Mouse (Mus musculus) hindbrain, embryonic 14.5 days (tissue): ENCODE results near the gene Ppp1r14c. TPM values are rescaled to one million over a fixed set of nuclear protein-coding genes. Genes with fewer than 3 reads are reported as not detected.
A peak's percentile ranks its signal among the peaks of the same experiment; 100 is the strongest.

Experiments used
- ATAC-seq: fragments of 200-750 bp; cut with Nextera tagmentation; 2 replicates; pipeline ENCODE4 v1.8.0; 2017; ENCODE audit warnings: moderate number of reproducible peaks, mild to moderate bottlenecking, moderate TSS enrichment, moderate library complexity; ENCODE audit not compliant: low FRiP score
- DNase-seq: peaks from one replicate; pipeline ENCODE4 v3.0.0-alpha.2; 2015; ENCODE audit warnings: low spot score
- H3K27ac ChIP-seq: fragments of 300-500 bp; sonication (generic); 2 replicates; pipeline ENCODE4 v1.5.1; 2014; ENCODE audit warnings: mild to moderate bottlenecking, moderate library complexity
- H3K27me3 ChIP-seq: fragments of 300-500 bp; sonication (generic); 2 replicates; pipeline ENCODE4 v1.6.1; 2014; ENCODE audit warnings: mild to moderate bottlenecking, low read length, mixed read lengths; ENCODE audit not compliant: control insufficient read depth, insufficient read depth
- H3K36me3 ChIP-seq: fragments of 300-500 bp; sonication (generic); replicated peaks from 2 replicates; pipeline ENCODE4 v1.6.1; 2014; ENCODE audit not compliant: control insufficient read depth, insufficient read depth
- H3K4me1 ChIP-seq: fragments of 300-500 bp; sonication (generic); replicated peaks from 2 replicates; pipeline ENCODE4 v1.6.1; 2014; ENCODE audit warnings: antibody characterized with exemption, low read length, mixed read lengths; ENCODE audit not compliant: control insufficient read depth, insufficient read depth
- H3K4me2 ChIP-seq: fragments of 300-500 bp; sonication (generic); replicated peaks from 2 replicates; pipeline ENCODE4 v1.6.1; 2014; ENCODE audit warnings: mild to moderate bottlenecking, moderate library complexity
- H3K4me3 ChIP-seq: fragments of 300-500 bp; sonication (generic); replicated peaks from 2 replicates; pipeline ENCODE4 v1.5.1; 2014; ENCODE audit warnings: mild to moderate bottlenecking, low read length
- H3K9ac ChIP-seq: fragments of 300-500 bp; sonication (generic); 2 replicates; pipeline ENCODE4 v1.6.1; 2014
- H3K9me3 ChIP-seq: fragments of 300-500 bp; sonication (generic); 2 replicates; pipeline ENCODE4 v1.6.1; 2016; ENCODE audit warnings: low read length; ENCODE audit not compliant: control insufficient read depth
- WGBS: fragments of 180-500 bp; shearing (Covaris S2); extraction: QIAGEN DNeasy Blood & Tissue Kit; methylation state at CpG from one replicate; pipeline ENCODE4 v1.1.7; 2014; 5-methylcytosine and 5-hydroxymethylcytosine counted together
- polyA plus RNA-seq: library from polyadenylated mRNA; unstranded; fragments of >200 nt; fragmentation: Nextera tagmentation; extraction: Ambion mirVana; gene quantifications from 2 replicates; pipeline ENCODE4 v1.2.1, GENCODE M21; 2014

Gene Ppp1r14c
- polyA plus RNA-seq, 1 experiment from 2014 or later, result 75.8 TPM

- 7% methylated on average over 5 of the region's 5 CpGs for WGBS
- DNase-seq (peak; percentile 44), ATAC-seq (no peak; the same call in 1 of the 2 replicates)
Observed at GRCm38 (mm10) chr10:3365671-3366035, 204 bp upstream of the Ppp1r14c start.

DNA sequence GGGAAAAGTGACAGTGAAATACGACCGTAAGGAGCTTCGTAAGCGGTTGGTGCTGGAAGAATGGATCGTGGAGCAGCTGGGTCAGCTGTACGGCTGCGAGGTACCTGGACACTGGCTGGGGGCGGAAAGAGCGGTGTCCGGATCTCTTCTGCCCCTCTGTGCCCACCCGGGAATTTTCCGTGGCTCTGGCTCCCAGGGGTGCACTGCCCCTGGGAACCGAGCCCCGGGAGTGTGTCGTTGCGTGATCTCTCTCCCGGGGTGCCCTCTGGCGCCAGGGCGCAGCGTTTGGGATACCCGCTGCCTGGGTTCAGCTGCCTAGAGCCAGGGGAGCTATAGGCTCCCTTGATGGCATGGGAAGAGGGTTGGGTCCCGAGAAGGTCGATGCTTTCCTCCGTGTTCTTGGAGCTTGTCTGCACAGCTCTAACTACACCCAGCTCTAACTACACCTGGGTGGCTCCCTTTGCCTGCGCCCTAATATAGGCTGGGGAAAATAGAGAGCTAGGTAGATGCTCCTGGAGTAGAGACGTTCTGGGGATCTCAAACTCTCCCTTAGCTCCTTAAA is 1.1 kb downstream of the Ppp1r14c start:
- under 1% methylated on average over 26 of the region's 26 CpGs for WGBS
- no peaks in the 10 kb centered on the region for H3K4me1 ChIP-seq
- no peaks in the 10 kb centered on the region for H3K9me3 ChIP-seq
- H3K4me2 ChIP-seq, result peak overlapping the region; percentile 83
- no peaks in the 10 kb centered on the region for H3K27me3 ChIP-seq
- H3K27ac ChIP-seq, result peak overlapping the region; percentile 87
- ATAC-seq, result peak; percentile 63
- H3K4me3 ChIP-seq, result peak overlapping the region; percentile 82
- H3K36me3 ChIP-seq, result no peaks in the 10 kb centered on the region
- peak; percentile 44 for DNase-seq
- peak overlapping the region; percentile 84 for H3K9ac ChIP-seq

More at GRCm38 (mm10) chr10:3365671-3366035, 204 bp upstream of the Ppp1r14c start:
- Histone ChIP-seq H3K4me1 (no peaks in the 10 kb centered on the region), H3K27ac (peak overlapping the region; percentile 87), H3K4me3 (peak overlapping the region; percentile 82), H3K9ac (peak overlapping the region; percentile 84), H3K27me3 (no peaks in the 10 kb centered on the region), H3K36me3 (no peaks in the 10 kb centered on the region), H3K4me2 (peak overlapping the region; percentile 83), H3K9me3 (no peaks in the 10 kb centered on the region)

DNA sequence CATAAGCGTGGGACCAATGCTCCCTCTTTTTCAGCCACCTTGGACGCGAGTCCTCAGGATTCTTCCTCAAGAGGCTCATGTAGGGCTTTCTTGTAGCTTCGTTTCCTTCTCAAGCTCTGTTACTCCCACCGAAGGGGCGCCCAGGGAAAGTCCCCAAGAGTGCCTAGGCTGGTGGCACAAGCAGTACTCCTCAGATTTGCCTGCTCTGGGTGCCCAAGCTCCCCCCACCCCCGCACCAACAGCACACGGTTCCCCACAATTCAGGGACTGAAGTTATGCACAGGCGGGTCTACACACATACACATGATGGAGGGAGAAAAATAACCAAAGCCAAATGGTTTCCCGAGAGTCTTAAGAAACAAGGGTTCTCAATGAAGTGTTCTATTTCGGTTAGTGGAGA is 1.6 kb downstream of the Ppp1r14c start:
- WGBS, result 25% methylated on average over 11 of the region's 11 CpGs
- DNase-seq (no peak), ATAC-seq (no peak)
- Histone ChIP-seq H3K9me3 (no peaks in the 10 kb centered on the region), H3K9ac (peak overlapping the region; percentile 84), H3K36me3 (no peaks in the 10 kb centered on the region), H3K27ac (peak overlapping the region; percentile 87), H3K4me3 (peak overlapping the region; percentile 82), H3K4me2 (peak overlapping the region; percentile 83), H3K4me1 (no peaks in the 10 kb centered on the region), H3K27me3 (no peaks in the 10 kb centered on the region)

DNA sequence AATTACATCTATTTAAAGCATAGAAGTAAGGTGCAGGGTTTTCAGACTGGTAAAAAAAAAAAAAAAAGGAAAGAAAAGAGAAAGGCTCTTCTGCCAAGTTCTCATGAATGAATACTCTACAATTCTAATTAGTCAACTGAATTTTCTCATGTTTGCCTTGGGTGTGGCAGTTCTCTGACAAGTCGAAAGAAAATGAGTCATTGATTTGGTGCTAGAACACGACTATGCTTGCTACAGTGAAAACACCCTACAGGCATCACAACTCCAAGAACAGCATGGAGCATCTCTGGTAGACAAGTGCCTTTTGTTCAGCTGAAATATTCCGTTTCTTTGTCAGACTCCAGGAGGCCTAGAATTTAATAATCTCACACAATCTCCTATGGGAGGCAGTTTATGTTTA is 17.3 kb downstream of the Ppp1r14c start:
- no peaks in the 10 kb centered on the region for H3K4me1 ChIP-seq
- H3K36me3 ChIP-seq, result no peaks in the 10 kb centered on the region
- no peaks in the 10 kb centered on the region for H3K27me3 ChIP-seq
- DNase-seq, result no peak
- H3K9ac ChIP-seq, result no peak overlapping the region
- no peak overlapping the region for H3K4me3 ChIP-seq
- no peak overlapping the region for H3K4me2 ChIP-seq
- no peaks in the 10 kb centered on the region for H3K9me3 ChIP-seq
- no peak for ATAC-seq
- WGBS, result 56% methylated on average over 3 of the region's 3 CpGs
- no peak overlapping the region for H3K27ac ChIP-seq

- Histone ChIP-seq H3K9me3 (no peaks in the 10 kb centered on the region), H3K27me3 (no peaks in the 10 kb centered on the region), H3K9ac (no peak overlapping the region), H3K36me3 (no peaks in the 10 kb centered on the region), H3K4me1 (no peaks in the 10 kb centered on the region), H3K27ac (no peak overlapping the region), H3K4me3 (no peak overlapping the region), H3K4me2 (no peak overlapping the region)
- no peak for DNase-seq
- ATAC-seq, result no peak
- WGBS, result 85% methylated on average over 4 of the region's 4 CpGs
Observed at GRCm38 (mm10) chr10:3392251-3392650, 26.4 kb downstream of the Ppp1r14c start.

DNA sequence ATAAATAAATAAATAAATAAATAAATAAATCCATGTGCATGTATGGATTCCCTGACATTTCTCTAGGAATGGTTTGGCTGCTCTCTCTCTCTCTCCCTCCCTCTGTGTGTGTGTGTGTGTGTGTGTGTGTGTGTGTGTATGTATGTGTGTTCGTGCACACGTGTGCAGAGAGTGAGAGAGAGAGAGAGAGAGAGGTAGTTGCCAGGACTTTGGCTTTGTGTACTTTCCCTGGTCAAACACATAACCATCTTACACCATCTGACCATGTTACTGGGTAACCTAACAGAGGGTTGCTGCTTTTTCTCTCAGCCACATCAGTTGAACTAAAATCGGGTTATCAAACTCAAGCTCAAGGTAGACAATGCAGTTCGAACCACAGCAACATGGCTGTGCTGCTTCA is 27.7 kb downstream of the Ppp1r14c start:
- Histone ChIP-seq H3K9ac (no peak overlapping the region), H3K9me3 (no peaks in the 10 kb centered on the region), H3K27ac (no peak overlapping the region), H3K4me1 (no peaks in the 10 kb centered on the region), H3K36me3 (no peaks in the 10 kb centered on the region), H3K27me3 (no peaks in the 10 kb centered on the region), H3K4me2 (no peak overlapping the region), H3K4me3 (no peak overlapping the region)
- 93% methylated on average over 4 of the region's 4 CpGs for WGBS
- DNase-seq (no peak), ATAC-seq (no peak)

- Histone ChIP-seq H3K4me2 (no peak overlapping the region), H3K27ac (peak overlapping the region; percentile 71), H3K9ac (no peak overlapping the region), H3K27me3 (no peaks in the 10 kb centered on the region), H3K9me3 (no peaks in the 10 kb centered on the region), H3K4me1 (no peaks in the 10 kb centered on the region), H3K36me3 (no peaks in the 10 kb centered on the region), H3K4me3 (no peak overlapping the region)
- 28% methylated on average over 5 of the region's 5 CpGs for WGBS
- DNase-seq, result peak; percentile 70
- peak; percentile 72; the same call in 1 of the 2 replicates for ATAC-seq
Observed at GRCm38 (mm10) chr10:3394193-3394592, 28.3 kb downstream of the Ppp1r14c start.

GRCm38 (mm10) chr10:3394671-3395288 is 28.9 kb downstream of the Ppp1r14c start:
- ATAC-seq, result peak; percentile 32; the same call in 1 of the 2 replicates
- H3K9ac ChIP-seq, result no peak overlapping the region
- DNase-seq, result peak; percentile 36

DNA sequence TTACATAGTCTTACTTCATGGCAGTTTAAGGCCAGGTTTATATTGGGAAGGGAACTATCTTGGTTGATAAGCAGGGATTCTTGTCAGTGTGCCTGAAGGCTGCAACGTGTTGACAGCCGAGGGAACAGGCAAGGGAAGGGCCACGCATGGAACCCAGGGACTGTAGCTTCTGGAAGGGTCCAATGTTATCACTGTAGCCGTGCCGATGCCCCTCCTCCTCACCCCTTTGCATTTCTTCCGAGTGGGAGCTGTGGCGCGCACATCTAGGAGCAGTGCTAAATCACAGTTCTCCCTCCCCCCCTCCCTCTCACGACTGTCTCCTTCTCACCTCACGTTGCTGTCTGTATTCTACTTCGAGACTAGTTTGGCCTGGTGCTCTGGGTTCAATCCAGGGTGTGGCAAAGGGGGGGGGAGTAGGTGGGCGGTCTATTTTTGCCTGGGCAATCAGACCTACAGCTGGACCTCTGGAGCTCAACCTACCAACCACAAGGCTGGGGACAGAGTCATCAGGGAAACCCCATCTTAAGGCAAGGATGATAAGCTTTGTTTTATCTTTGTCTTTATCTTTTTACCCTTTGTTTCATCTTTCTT is 29.6 kb downstream of the Ppp1r14c start:
- Histone ChIP-seq H3K4me1 (no peaks in the 10 kb centered on the region), H3K9ac (no peak overlapping the region), H3K4me3 (no peak overlapping the region), H3K4me2 (no peak overlapping the region), H3K27me3 (no peaks in the 10 kb centered on the region), H3K36me3 (no peaks in the 10 kb centered on the region), H3K27ac (peak overlapping the region; percentile 71; the same call in 1 of the 2 replicates), H3K9me3 (no peaks in the 10 kb centered on the region)
- DNase-seq (no peak), ATAC-seq (no peak)
- 82% methylated on average over 12 of the region's 12 CpGs for WGBS

More at GRCm38 (mm10) chr10:3394671-3395288, 28.9 kb downstream of the Ppp1r14c start:
- Histone ChIP-seq H3K36me3 (no peaks in the 10 kb centered on the region), H3K4me2 (no peak overlapping the region), H3K4me1 (no peaks in the 10 kb centered on the region), H3K9me3 (no peaks in the 10 kb centered on the region), H3K27ac (peak overlapping the region; percentile 71), H3K4me3 (no peak overlapping the region), H3K27me3 (no peaks in the 10 kb centered on the region)
- 65% methylated on average over 4 of the region's 4 CpGs for WGBS
